Mouse (Mus musculus) B cell, adult 67 days (primary cell): ENCODE data around the gene Gabrd. TPM values are rescaled to one million over a fixed set of nuclear protein-coding genes. Genes with fewer than 3 reads are reported as not detected.

ENCODE experiments used
- total RNA-seq, 2 experiments: library from RNA; stranded (reverse); gene quantifications; 4 replicates each; pipeline ENCODE4 v1.2.4; 2023

Gene Gabrd
- not detected for total RNA-seq

GRCm38 (mm10) chr4:155397511-155398221, at the start of gene Gabrd:
TSS of gene Gabrd (minus strand) at chr4:155398112.

GRCm38 (mm10) chr4:155409058-155409776, 11.3 kb upstream of the Gabrd start, which contains the start of gene Cfap74:
TSS of gene Cfap74 (plus strand) at chr4:155409190.

GRCm38 (mm10) chr4:155361303-155361791, 36.6 kb downstream of the Gabrd start, which contains the start of gene Prkcz:
TSS of gene Prkcz (minus strand) at chr4:155361361.

Other genes with a start within 250 kb of the Gabrd start
- gene Ski, start 175.5 kb downstream of the Gabrd start, total RNA-seq, result 10 to 100 TPM; 51.0 to 51.3 TPM
- gene Faap20, start 148.3 kb downstream of the Gabrd start, total RNA-seq, result 10 to 100 TPM; 37.7 to 40.7 TPM
- gene Prkcz, start 36.8 kb downstream of the Gabrd start, total RNA-seq, result 1 to 10 TPM; 6.9 to 8.7 TPM
- under 1 TPM; 0.15 to 0.50 TPM for gene Cfap74, start 11.1 kb upstream of the Gabrd start, total RNA-seq
- not detected for gene Tmem52, start 71.0 kb upstream of the Gabrd start, total RNA-seq
- 100 to 1,000 TPM; 266 to 293 TPM for gene Gnb1, start 93.2 kb upstream of the Gabrd start, total RNA-seq
- 10 to 100 TPM; 50.7 to 51.2 TPM for gene Nadk, start 164.3 kb upstream of the Gabrd start, total RNA-seq
- gene Slc35e2, start 203.3 kb upstream of the Gabrd start, total RNA-seq, result 10 to 100 TPM; 24.5 to 30.3 TPM
- 100 to 1,000 TPM; 142 to 147 TPM for gene Cdk11b, start 226.7 kb upstream of the Gabrd start, total RNA-seq
- gene Gm10563, start 247.3 kb upstream of the Gabrd start, total RNA-seq, result not detected